10 mouse cellular contexts compared by ENCODE assay signal in the genomic region with DNA sequence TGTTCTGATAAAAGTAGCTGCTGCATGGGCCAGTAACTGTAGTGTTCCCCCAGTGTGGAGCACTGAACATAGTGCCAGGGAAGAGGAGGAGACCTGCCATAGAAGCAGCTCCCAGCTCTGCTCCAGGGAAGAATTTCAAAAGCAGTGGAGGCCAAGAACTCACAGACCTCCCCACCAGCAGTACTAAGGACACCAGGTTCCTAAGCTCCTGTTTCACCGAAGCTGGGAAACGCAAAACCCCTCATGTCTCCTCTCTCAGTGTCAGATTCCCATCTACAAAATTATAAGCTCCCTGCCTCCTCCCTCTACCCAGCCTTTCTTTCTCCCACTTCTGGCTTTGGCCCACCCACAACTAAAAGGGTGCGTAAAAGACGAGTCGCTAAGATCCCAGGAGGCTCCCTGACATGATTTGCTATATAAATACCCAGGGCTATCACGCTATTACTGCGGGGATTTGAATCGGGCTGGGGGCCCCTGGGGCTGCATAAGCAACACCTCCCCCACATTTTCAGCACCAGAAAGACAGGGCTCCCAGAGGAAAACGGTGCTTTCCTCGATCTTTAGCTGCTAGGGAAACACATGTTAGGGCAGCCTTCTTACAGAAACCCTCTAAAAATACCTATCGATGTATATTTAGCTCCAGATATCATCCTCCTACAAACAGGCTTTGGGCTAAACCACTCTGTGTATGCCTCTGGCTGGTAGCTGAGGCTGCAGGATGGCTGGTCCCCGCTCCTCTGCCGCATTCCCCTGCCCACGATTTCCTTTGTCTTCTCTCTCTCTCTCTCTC.
DNase-seq lines count a peak whose midpoint lies in the region; ATAC-seq lines count a peak whose summit lies in the region.
"Had no signal": no experiment of that assay in that cellular context is flagged by ENCODE, and none has a peak within 500 bp of the region (broad histone marks: within the 10 kb centered on the region; RNA-seq: fewer than 3 reads in every experiment).

No protein-coding gene starts in this region.

- intact Hi-C loops in gastrocnemius, postnatal 36 days (cut with DNase I): no loop called here
- intact Hi-C loops in left cerebral cortex, postnatal 4 days (cut with DNase I): no loop called here

- DNase-seq in gastrocnemius, postnatal 25 days: peak; percentile 50
- no peak for DNase-seq in gastrocnemius, postnatal 36 days
- peak; percentile 44 for DNase-seq in left cerebral cortex, adult 11 months (ENCODE audit: low spot score)
- no peak for DNase-seq in left cerebral cortex, postnatal 4 days
- peak; percentile 16 to 28 for DNase-seq in left cerebral cortex, adult 18-20 months (ENCODE audit: low spot score in 2 of 2)
- DNase-seq in right cerebral cortex, postnatal 25 days: peak; percentile 41
- DNase-seq in spleen, postnatal 36 days (ENCODE audit: low spot score in 2 of 2): no peak
- DNase-seq: cerebellum, adult 2 months; lung, postnatal 10 days had no signal

- no peak for ATAC-seq in erythroblast, adult 5-6 weeks (replicated peaks; ENCODE audit: low FRiP score, poor library complexity, severe bottlenecking)

Comparison
In these comparisons a context has a peak if more than half of its experiments do, and no peak if none do; other contexts are left out.
1. DNase-seq: peak in gastrocnemius, postnatal 25 days (single experiment), left cerebral cortex, adult 11 months (single experiment), left cerebral cortex, adult 18-20 months (2 of 2) and right cerebral cortex, postnatal 25 days (single experiment); none in gastrocnemius, postnatal 36 days (0 of 2), left cerebral cortex, postnatal 4 days (single experiment) and spleen, postnatal 36 days (0 of 2).